7 mouse cellular contexts compared by ENCODE assay signal in genomic region chr3:84479293-84480005, GRCm38 (mm10). TPM values are rescaled to one million over a fixed set of nuclear protein-coding genes. Genes with fewer than 3 reads are reported as not detected.
A peak's percentile ranks its signal among the peaks of the same experiment; 100 is the strongest.
DNase-seq lines count a peak whose midpoint lies in the region; ATAC-seq and TF ChIP-seq lines count a peak whose summit lies in the region.

No protein-coding gene starts in this region.

- H3K4me3 ChIP-seq in forebrain, embryonic 15.5 days: peak overlapping the region; percentile 59
- peak overlapping the region; percentile 60 for H3K4me3 ChIP-seq in hindbrain, embryonic 11.5 days (ENCODE audit: low read depth, low read length)
- peak overlapping the region; percentile 83 for H3K4me3 ChIP-seq in small intestine, adult 2 months (ENCODE audit: low read depth, low read length)

- no peak overlapping the region for H3K27ac ChIP-seq in forebrain, embryonic 15.5 days (replicated peaks)
- H3K27ac ChIP-seq in hindbrain, embryonic 11.5 days (ENCODE audit: low read depth, low read length): no peak overlapping the region
- H3K27ac ChIP-seq in small intestine, adult 2 months (ENCODE audit: insufficient read depth, low read depth, low read length): no peak overlapping the region

- peak overlapping the region; percentile 95 for H3K4me2 ChIP-seq in forebrain, embryonic 15.5 days (replicated peaks)
- H3K4me2 ChIP-seq in hindbrain, embryonic 11.5 days (replicated peaks; ENCODE audit: low read depth, low read length): peak overlapping the region; percentile 99

- H3K27me3 ChIP-seq in forebrain, embryonic 15.5 days: peaks cover 27% of the 10 kb centered on the region; the same call in 1 of the 2 replicates
- H3K27me3 ChIP-seq in hindbrain, embryonic 11.5 days (ENCODE audit: control insufficient read depth, insufficient read depth, low read length): peaks cover 22% of the 10 kb centered on the region
- H3K27me3 ChIP-seq in small intestine, adult 2 months (ENCODE audit: control insufficient read depth, insufficient read depth, low read length): peaks cover 5% of the 10 kb centered on the region; the same call in 1 of the 2 replicates

- intact Hi-C loops in left cerebral cortex, postnatal 4 days (cut with DNase I): no loop called here

- peak; percentile 17; the same call in 1 of the 2 replicates for TF ChIP-seq POLR2A in small intestine, adult 2 months (IDR thresholded peaks at IDR 0.05; ENCODE audit: low read depth, low read length)

- H3K9me3 ChIP-seq in forebrain, embryonic 15.5 days: no peaks in the 10 kb centered on the region
- no peaks in the 10 kb centered on the region for H3K9me3 ChIP-seq in hindbrain, embryonic 11.5 days (ENCODE audit: control insufficient read depth, low read length)

- H3K9ac ChIP-seq in forebrain, embryonic 15.5 days (replicated peaks): peak overlapping the region; percentile 57
- H3K9ac ChIP-seq in hindbrain, embryonic 11.5 days (ENCODE audit: low read depth, low read length): peak overlapping the region; percentile 59

- no peaks in the 10 kb centered on the region for H3K36me3 ChIP-seq in forebrain, embryonic 15.5 days
- H3K36me3 ChIP-seq in hindbrain, embryonic 11.5 days (ENCODE audit: control insufficient read depth, insufficient read depth, low read length): no peaks in the 10 kb centered on the region
- no peaks in the 10 kb centered on the region for H3K36me3 ChIP-seq in small intestine, adult 2 months (ENCODE audit: control insufficient read depth, insufficient read depth, low read length)

- TF ChIP-seq CTCF in small intestine, adult 2 months (IDR thresholded peaks at IDR 0.05; ENCODE audit: extremely low read depth, insufficient read length, insufficient replicate concordance, low read depth, low read length): no peak

- peak; percentile 38 for DNase-seq in ZHBTc4 (ENCODE audit: low read depth, low spot score)
- peak; percentile 41 to 61 for DNase-seq in cerebellum, adult 18-20 months
- DNase-seq in hindbrain, embryonic 11.5 days (ENCODE audit: low spot score): peak; percentile 64
- DNase-seq in left cerebral cortex, postnatal 4 days: peak; percentile 31

- peak; percentile 57 for ATAC-seq in forebrain, embryonic 15.5 days (replicated peaks)
- peak; percentile 61 for ATAC-seq in hindbrain, embryonic 11.5 days (ENCODE audit: low FRiP score)
- peak; percentile 75 for ATAC-seq in megakaryocyte-erythroid progenitor cell, adult 5-6 weeks (replicated peaks; ENCODE audit: low FRiP score, low TSS enrichment, poor library complexity, severe bottlenecking)

- WGBS in forebrain, embryonic 15.5 days: 1% methylated on average over 61 of the region's 61 CpGs
- 1% methylated on average over 61 of the region's 61 CpGs for WGBS in hindbrain, embryonic 11.5 days
- WGBS in small intestine, adult 2 months: under 1% methylated on average over 61 of the region's 61 CpGs

- peaks cover 20% of the 10 kb centered on the region for H3K4me1 ChIP-seq in forebrain, embryonic 15.5 days
- peaks cover 4% of the 10 kb centered on the region; the same call in 1 of the 2 replicates for H3K4me1 ChIP-seq in hindbrain, embryonic 11.5 days (replicated peaks; ENCODE audit: control insufficient read depth, insufficient read depth, low read length)
- H3K4me1 ChIP-seq in small intestine, adult 2 months (ENCODE audit: control insufficient read depth, insufficient read depth, insufficient read length, low read length): peaks cover 5% of the 10 kb centered on the region; the same call in 1 of the 2 replicates

RNA-seq across cellular contexts. Expression of gene Fhdc1, which starts 0.8 kb away (rescaled TPM):
- 1.6 and 1.7 TPM in 2 replicates for polyA plus RNA-seq in forebrain, embryonic 15.5 days (2015; fragmentation: Nextera tagmentation; extraction: Ambion mirVana)
- 3.3 and 3.7 TPM in 2 replicates for polyA plus RNA-seq in hindbrain, embryonic 11.5 days (2014; fragmentation: Nextera tagmentation; extraction: Ambion mirVana)
- total RNA-seq in left cerebral cortex, postnatal 4 days (2021): 1 to 10 TPM; 3.3 to 5.2 TPM
- 0.59 and 0.79 TPM in 2 replicates for total RNA-seq in megakaryocyte-erythroid progenitor cell, adult 5-6 weeks (2014; fragmentation: Nextera tagmentation)
- total RNA-seq in megakaryocyte-erythroid progenitor cell, adult 5-6 weeks (2017): 1.6 and 2.0 TPM in 2 replicates
- 1.3 and 2.0 TPM in 2 replicates for polyA plus RNA-seq in small intestine, adult 2 months (2012; rRNA removed)
